Mouse (Mus musculus) C2C12 (cell line): ENCODE results near the gene H2-Ab1.

Source experiments
- CEBPB ChIP-seq: IDR thresholded peaks from one replicate; pipeline ENCODE4 v1.6.1; 2011; ENCODE audit warnings: low read depth, mild to moderate bottlenecking, control low read depth, moderate library complexity
- CTCF ChIP-seq: IDR thresholded peaks from one replicate; pipeline ENCODE4 v1.5.1; 2011; ENCODE audit not compliant: control insufficient read depth, insufficient read depth, insufficient read length
- FOSL1 ChIP-seq: IDR thresholded peaks from one replicate; pipeline ENCODE4 v1.8.0; 2011; ENCODE audit warnings: mild to moderate bottlenecking, low read length; ENCODE audit not compliant: poor library complexity, insufficient read depth, severe bottlenecking
- MAX ChIP-seq: IDR thresholded peaks from one replicate; pipeline ENCODE4 v1.6.1; 2011; ENCODE audit warnings: mild to moderate bottlenecking, control low read depth
- MYOG ChIP-seq: IDR thresholded peaks from one replicate; pipeline ENCODE4 v1.6.1; 2011; ENCODE audit not compliant: control insufficient read depth, insufficient read length; ENCODE audit errors: extremely low read depth
- USF1 ChIP-seq: IDR thresholded peaks from one replicate; pipeline ENCODE4 v1.6.1; 2011; ENCODE audit warnings: low read depth, mild to moderate bottlenecking, control low read depth, moderate library complexity

- TF ChIP-seq CTCF = no peak
- no peak for TF ChIP-seq CEBPB
- TF ChIP-seq USF1 = no peak
- no peak for TF ChIP-seq MYOG
- no peak for TF ChIP-seq MAX
- no peak for TF ChIP-seq FOSL1
Observed at GRCm38 (mm10) chr17:34268748-34269147, 11.3 kb downstream of the H2-Ab1 start.
